Mouse (Mus musculus): ENCODE data around the gene Abtb2. TPM values are rescaled to one million over a fixed set of nuclear protein-coding genes. Genes with fewer than 3 reads are reported as not detected.

The Abtb2 gene
- polyA plus RNA-seq, 1 experiment: 2.2 TPM

- WGBS: 74% methylated on average over 3 of the region's 3 CpGs
- DNase-seq (ENCODE audit: low read depth, low spot score): no peak
Observed at GRCm38 (mm10) chr2:103609499-103609898, 43.4 kb downstream of the Abtb2 start.

- 89% methylated on average over 8 of the region's 8 CpGs for WGBS
- DNase-seq (ENCODE audit: low read depth, low spot score): no peak
Observed at GRCm38 (mm10) chr2:103610831-103611535, 44.9 kb downstream of the Abtb2 start.

GRCm38 (mm10) chr2:103613865-103614264, 47.8 kb downstream of the Abtb2 start:
- DNase-seq (ENCODE audit: low read depth, low spot score): no peak
- 64% methylated on average over 3 of the region's 3 CpGs for WGBS

- 83% methylated on average over 5 of the region's 5 CpGs for WGBS
- DNase-seq (ENCODE audit: low read depth, low spot score): no peak
Observed at GRCm38 (mm10) chr2:103615028-103615427, 48.9 kb downstream of the Abtb2 start.

GRCm38 (mm10) chr2:103618407-103618806, 52.3 kb downstream of the Abtb2 start:
- no peak for DNase-seq (ENCODE audit: low read depth, low spot score)

- no peak for DNase-seq (ENCODE audit: low read depth, low spot score)
- 83% methylated on average over 4 of the region's 4 CpGs for WGBS
Observed at GRCm38 (mm10) chr2:103622950-103623349, 56.8 kb downstream of the Abtb2 start.

- no peak for DNase-seq (ENCODE audit: low read depth, low spot score)
- 60% methylated on average over 7 of the region's 7 CpGs for WGBS
Observed at GRCm38 (mm10) chr2:103625349-103625932, 59.3 kb downstream of the Abtb2 start.

GRCm38 (mm10) chr2:103627101-103627500, 61.0 kb downstream of the Abtb2 start:
- WGBS: 79% methylated on average over 7 of the region's 7 CpGs
- no peak for DNase-seq (ENCODE audit: low read depth, low spot score)

GRCm38 (mm10) chr2:103629956-103630355, 63.8 kb downstream of the Abtb2 start:
- no peak for DNase-seq (ENCODE audit: low read depth, low spot score)
- 84% methylated on average over 5 of the region's 5 CpGs for WGBS

- no peak for DNase-seq (ENCODE audit: low read depth, low spot score)
- WGBS: 59% methylated on average over 7 of the region's 7 CpGs
Observed at GRCm38 (mm10) chr2:103631293-103631717, 65.2 kb downstream of the Abtb2 start.

GRCm38 (mm10) chr2:103632136-103632925, 66.2 kb downstream of the Abtb2 start:
- no peak for DNase-seq (ENCODE audit: low read depth, low spot score)
- 55% methylated on average over 5 of the region's 6 CpGs for WGBS

- no peak for DNase-seq (ENCODE audit: low read depth, low spot score)
- WGBS: 86% methylated on average over 2 of the region's 2 CpGs
Observed at GRCm38 (mm10) chr2:103632926-103633250, 66.8 kb downstream of the Abtb2 start.

GRCm38 (mm10) chr2:103635731-103636487, 69.8 kb downstream of the Abtb2 start:
- DNase-seq (ENCODE audit: low read depth, low spot score): no peak
- WGBS: 89% methylated on average over 3 of the region's 3 CpGs

GRCm38 (mm10) chr2:103637385-103637784, 71.3 kb downstream of the Abtb2 start:
- 65% methylated on average over 1 of the region's 1 CpGs for WGBS
- no peak for DNase-seq (ENCODE audit: low read depth, low spot score)

GRCm38 (mm10) chr2:103637943-103638342, 71.8 kb downstream of the Abtb2 start:
- no peak for DNase-seq (ENCODE audit: low read depth, low spot score)
- 94% methylated on average over 5 of the region's 5 CpGs for WGBS

- DNase-seq (ENCODE audit: low read depth, low spot score): no peak
- WGBS: 63% methylated on average over 2 of the region's 2 CpGs
Observed at GRCm38 (mm10) chr2:103639701-103640100, 73.6 kb downstream of the Abtb2 start.

GRCm38 (mm10) chr2:103640861-103641260, 74.8 kb downstream of the Abtb2 start:
- WGBS: 54% methylated on average over 2 of the region's 2 CpGs
- no peak for DNase-seq (ENCODE audit: low read depth, low spot score)

- 77% methylated on average over 4 of the region's 4 CpGs for WGBS
- no peak for DNase-seq (ENCODE audit: low read depth, low spot score)
Observed at GRCm38 (mm10) chr2:103643584-103644211, 77.6 kb downstream of the Abtb2 start.

- DNase-seq (ENCODE audit: low read depth, low spot score): no peak
- WGBS: 49% methylated on average over 1 of the region's 1 CpGs
Observed at GRCm38 (mm10) chr2:103644418-103644817, 78.3 kb downstream of the Abtb2 start.

All from large intestine, adult 2 months (tissue).